Mouse (Mus musculus): ENCODE data around the gene Fkbp9. TPM values are rescaled to one million over a fixed set of nuclear protein-coding genes. Genes with fewer than 3 reads are reported as not detected.
A peak's percentile ranks its signal among the peaks of the same experiment; 100 is the strongest.

Fkbp9 gene
- polyA plus RNA-seq, 1 experiment from 2014 or later: 26.2 TPM

- H3K9ac ChIP-seq: peak overlapping the region; percentile 93
- H3K4me1 ChIP-seq (replicated peaks): peaks cover 74% of the 10 kb centered on the region
- peak overlapping the region; percentile 80 for H3K4me2 ChIP-seq
- H3K27me3 ChIP-seq: no peaks in the 10 kb centered on the region
- H3K36me3 ChIP-seq: peaks cover 5% of the 10 kb centered on the region; the same call in 1 of the 2 replicates
- no peaks in the 10 kb centered on the region for H3K9me3 ChIP-seq (replicated peaks)
- DNase-seq: peak; percentile 78
- peak overlapping the region; percentile 99 for H3K27ac ChIP-seq
- ATAC-seq (ENCODE audit: low read depth): peak; percentile 79
- H3K4me3 ChIP-seq (replicated peaks): peak overlapping the region; percentile 83
- 16% methylated on average over 12 of the region's 12 CpGs for WGBS (ENCODE audit: insufficient replicate concordance)
Observed at GRCm38 (mm10) chr6:56920222-56921092, 88.6 kb downstream of the Fkbp9 start.

GRCm38 (mm10) chr6:56923331-56923725 lies 91.5 kb downstream of the Fkbp9 start:
- peak overlapping the region; percentile 83 for H3K4me3 ChIP-seq (replicated peaks)
- peak; percentile 62 for DNase-seq
- peak overlapping the region; percentile 80 for H3K4me2 ChIP-seq
- no peaks in the 10 kb centered on the region for H3K27me3 ChIP-seq
- no peaks in the 10 kb centered on the region for H3K36me3 ChIP-seq
- peak overlapping the region; percentile 93 for H3K9ac ChIP-seq
- WGBS (ENCODE audit: insufficient replicate concordance): under 1% methylated on average over 25 of the region's 25 CpGs
- ATAC-seq (ENCODE audit: low read depth): peak; percentile 41
- H3K4me1 ChIP-seq (replicated peaks): peaks cover 46% of the 10 kb centered on the region
- H3K9me3 ChIP-seq (replicated peaks): no peaks in the 10 kb centered on the region
- peak overlapping the region; percentile 99 for H3K27ac ChIP-seq

- Histone ChIP-seq H3K27me3 (no peaks in the 10 kb centered on the region), H3K4me1 (replicated peaks) (peaks cover 39% of the 10 kb centered on the region), H3K9ac (peak within 1 kb of the TSS; percentile 93), H3K36me3 (no peaks in the 10 kb centered on the region), H3K27ac (peak within 1 kb of the TSS; percentile 99), H3K9me3 (replicated peaks) (no peaks in the 10 kb centered on the region), H3K4me3 (replicated peaks) (peak within 1 kb of the TSS; percentile 83), H3K4me2 (peak within 1 kb of the TSS; percentile 80)
- 3% methylated on average over 64 of the region's 64 CpGs for WGBS (ENCODE audit: insufficient replicate concordance)
- DNase-seq (peak; percentile 87), ATAC-seq (ENCODE audit: low read depth) (peak; percentile 83)
Observed at GRCm38 (mm10) chr6:56923726-56924707, 92.2 kb downstream of the Fkbp9 start, which contains the start of the genes Nt5c3 and Vmn1r4. Gene Nt5c3 (minus strand): TSS chr6:56923932. Gene Vmn1r4 (plus strand): TSS chr6:56924015.

Other genes starting within 250 kb of the Fkbp9 start
- 94.5 and 131 TPM in 2 replicates for gene Lsm5, start 127.3 kb upstream of the Fkbp9 start, polyA plus RNA-seq (2015; fragmentation: Nextera tagmentation; extraction: Ambion mirVana)
- 2.6 and 3.7 TPM in 2 replicates for gene Avl9, start 117.2 kb upstream of the Fkbp9 start, polyA plus RNA-seq (2015; fragmentation: Nextera tagmentation; extraction: Ambion mirVana)
- gene Kbtbd2, start 34.2 kb upstream of the Fkbp9 start, polyA plus RNA-seq (2015; fragmentation: Nextera tagmentation; extraction: Ambion mirVana): 13.6 TPM in 2 replicates
- 244 and 274 TPM in 2 replicates for gene Nt5c3, start 91.9 kb downstream of the Fkbp9 start, polyA plus RNA-seq (2015; fragmentation: Nextera tagmentation; extraction: Ambion mirVana)
- 0.15 and 0.19 TPM in 2 replicates for gene Vmn1r4, start 92.0 kb downstream of the Fkbp9 start, polyA plus RNA-seq (2015; fragmentation: Nextera tagmentation; extraction: Ambion mirVana)
- gene Vmn1r5, start 138.2 kb downstream of the Fkbp9 start, polyA plus RNA-seq (2015; fragmentation: Nextera tagmentation; extraction: Ambion mirVana): not detected in 2 replicates
- gene Vmn1r6, start 165.2 kb downstream of the Fkbp9 start, polyA plus RNA-seq (2015; fragmentation: Nextera tagmentation; extraction: Ambion mirVana): not detected in 2 replicates
- gene Vmn1r7, start 193.3 kb downstream of the Fkbp9 start, polyA plus RNA-seq (2015; fragmentation: Nextera tagmentation; extraction: Ambion mirVana): not detected in 2 replicates
- gene Vmn1r8, start 200.2 kb downstream of the Fkbp9 start, polyA plus RNA-seq (2015; fragmentation: Nextera tagmentation; extraction: Ambion mirVana): not detected in 2 replicates
- not detected in 2 replicates for gene Vmn1r9, start 234.7 kb downstream of the Fkbp9 start, polyA plus RNA-seq (2015; fragmentation: Nextera tagmentation; extraction: Ambion mirVana)